Mouse (Mus musculus): ENCODE data around the gene Phactr4.

The Phactr4 gene

DNA sequence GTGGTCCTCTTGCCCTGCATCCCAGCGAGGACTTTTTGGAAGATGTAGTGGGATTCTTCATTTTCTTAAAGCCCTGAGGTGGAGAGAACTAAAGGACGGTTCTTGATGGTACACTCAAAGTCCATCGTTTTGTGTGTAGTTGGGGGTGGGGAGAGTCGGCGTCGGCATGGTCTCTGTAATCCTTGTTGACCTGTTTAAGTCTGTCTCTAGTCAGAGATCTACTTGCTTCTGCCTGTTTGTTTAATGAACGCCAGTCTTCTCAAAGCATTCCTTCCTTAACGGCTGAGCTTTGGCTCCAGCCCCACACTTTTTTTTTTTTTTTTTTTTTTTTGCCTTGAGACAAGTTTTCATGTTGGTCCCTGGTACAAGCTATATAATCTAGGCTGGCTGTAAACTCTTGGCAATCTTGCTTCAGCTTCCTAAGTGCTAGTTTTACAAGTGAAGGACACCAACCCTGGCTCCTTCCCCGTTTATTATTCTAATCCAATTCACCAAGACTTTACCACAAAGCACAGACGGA, 92.4 kb downstream of the Phactr4 start:
- DNase-seq: no peak

DNA sequence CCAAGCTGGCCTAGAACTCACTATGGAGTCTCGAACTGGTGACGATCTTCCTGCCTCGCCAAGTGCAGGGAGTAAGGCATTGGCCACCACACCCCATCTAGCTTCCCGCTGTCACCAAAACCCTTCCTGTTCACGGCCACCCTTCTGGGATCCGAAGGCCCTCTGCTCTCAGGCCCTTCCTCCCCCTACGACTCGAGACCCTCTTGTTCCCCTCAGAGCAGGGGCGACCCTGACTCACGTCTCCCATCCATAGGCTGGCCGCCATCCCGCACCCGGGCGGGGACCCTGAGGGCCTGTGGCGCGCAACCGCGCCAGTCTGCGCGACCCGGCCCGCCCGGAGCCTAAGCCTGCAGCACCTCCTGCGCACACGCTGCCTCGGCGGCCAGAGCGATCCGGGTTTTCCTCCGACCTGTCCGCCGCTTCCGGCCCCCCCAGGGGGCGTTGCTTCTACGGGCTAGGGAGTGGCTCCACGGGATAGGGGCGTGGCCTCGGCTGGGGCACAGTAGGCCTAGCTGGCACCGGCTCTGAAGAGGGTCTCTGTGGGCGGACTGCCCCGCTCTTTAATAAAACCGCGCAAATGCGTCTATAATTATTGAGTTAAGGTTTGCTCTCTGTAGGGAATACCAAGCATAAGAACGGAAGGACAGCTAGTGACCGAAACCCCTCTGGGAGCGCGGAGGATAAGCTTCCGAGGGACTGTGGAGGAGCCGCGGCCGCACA, 93.0 kb downstream of the Phactr4 start, which contains the start of gene Trnau1ap:
Gene Trnau1ap (minus strand): TSS at position 424 of the 720 bp plus-strand sequence.
- peak; percentile 84 for DNase-seq

DNA sequence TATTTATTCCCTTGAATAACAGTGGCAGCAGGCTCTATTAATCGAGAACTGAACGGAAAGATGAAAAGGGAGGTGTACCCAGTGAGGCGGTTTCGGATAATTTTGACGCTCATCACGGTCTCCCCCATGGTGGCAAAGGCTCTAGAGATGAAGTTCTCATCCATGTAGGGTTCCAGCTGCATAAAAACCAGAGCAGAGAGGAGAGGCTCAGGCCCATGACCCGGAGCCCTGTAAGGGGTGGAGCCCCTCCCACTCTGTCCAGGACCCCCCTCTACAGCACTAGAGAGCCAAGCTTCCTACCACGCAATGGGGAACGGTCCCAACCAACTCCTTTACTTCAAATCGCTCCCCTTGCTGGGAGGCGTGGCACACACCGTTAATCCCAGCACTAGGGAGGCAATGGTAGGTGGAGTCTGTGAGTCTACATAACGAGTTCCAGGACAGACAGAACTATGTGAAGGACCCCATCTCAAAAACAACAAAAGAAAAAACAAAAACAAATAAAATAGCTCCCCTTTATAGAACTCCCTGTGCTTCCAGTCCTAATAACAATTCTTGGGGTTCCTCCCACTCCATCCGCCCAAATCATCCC, 93.8 kb downstream of the Phactr4 start:
- DNase-seq: no peak

DNA sequence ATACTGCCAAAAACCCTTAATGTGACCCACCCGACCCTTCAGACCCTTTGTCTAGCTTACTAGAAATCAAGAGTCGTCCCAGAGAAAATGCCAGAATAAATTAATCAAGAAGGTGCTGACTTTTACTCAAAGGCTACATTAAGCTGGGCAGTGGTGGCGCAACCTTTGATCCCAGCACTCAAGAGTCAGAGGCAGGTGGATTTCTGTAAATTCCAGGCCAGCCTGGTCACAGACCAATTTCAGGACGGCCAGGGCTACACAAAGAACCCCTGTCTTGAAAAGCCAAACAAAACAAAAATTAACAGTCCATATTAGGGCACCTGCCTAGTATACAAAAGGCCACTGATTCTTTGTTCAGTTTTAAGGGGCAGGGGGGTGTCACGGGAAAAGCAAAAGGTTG, 95.8 kb downstream of the Phactr4 start:
- DNase-seq: no peak

DNA sequence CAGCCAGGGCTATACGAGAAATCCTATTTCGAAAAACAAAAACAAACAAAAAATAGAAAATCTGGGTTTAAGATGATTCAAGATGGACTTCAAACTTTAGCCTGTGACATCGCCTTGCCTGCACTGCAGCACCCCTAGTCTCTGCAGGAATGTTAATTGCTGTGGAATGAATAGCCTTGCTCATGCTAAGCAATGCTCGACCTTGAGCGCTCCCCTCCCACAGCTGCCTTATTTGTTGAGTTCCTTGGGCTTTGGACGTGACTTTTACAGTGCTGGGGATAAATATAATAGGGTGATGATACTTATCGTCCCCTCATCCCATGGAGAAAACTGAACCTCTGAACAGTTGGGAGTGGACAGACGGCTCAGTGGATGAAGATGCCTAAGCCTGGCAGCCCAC, 106.6 kb downstream of the Phactr4 start:
- no peak for DNase-seq

DNA sequence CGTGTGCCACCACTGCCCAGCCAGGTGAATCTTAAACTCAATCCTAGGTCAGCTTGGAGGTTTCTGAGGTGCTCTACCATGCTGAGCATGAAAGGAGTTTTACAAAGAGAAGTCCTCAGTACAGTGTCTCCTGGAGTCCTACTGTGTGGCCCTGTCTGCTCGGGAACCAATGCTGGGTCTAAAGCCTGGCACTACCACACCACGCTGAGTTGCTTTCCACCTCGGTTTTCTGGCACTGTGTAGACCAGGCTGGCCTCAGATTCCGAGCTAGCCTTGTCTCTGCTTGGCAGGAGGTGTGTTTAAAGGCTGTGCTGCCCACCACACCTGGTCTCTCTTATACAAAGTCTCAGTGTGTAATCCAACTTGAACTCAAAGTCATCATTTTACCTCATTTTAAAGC, 109.7 kb downstream of the Phactr4 start:
- DNase-seq: no peak

DNA sequence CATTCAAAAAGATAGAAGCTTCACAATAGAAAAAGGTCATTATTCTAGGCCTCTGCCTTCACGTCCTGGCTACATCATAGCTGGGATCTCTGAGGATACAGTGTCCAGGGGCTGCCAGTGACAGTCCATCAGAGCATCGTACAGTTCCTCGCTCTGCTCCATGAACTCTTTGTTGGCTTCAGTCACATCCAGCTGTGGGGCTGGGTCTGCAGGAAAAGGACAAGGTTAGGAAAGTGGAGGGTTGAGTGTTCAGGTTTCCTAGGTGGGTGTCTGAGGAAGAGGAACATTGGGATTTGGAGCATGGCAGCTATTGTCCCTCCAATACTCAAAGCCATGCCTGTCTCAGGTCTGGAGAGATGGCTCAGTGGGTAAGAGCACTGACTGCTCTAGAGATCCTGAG, 110.5 kb downstream of the Phactr4 start:
- no peak for DNase-seq

DNA sequence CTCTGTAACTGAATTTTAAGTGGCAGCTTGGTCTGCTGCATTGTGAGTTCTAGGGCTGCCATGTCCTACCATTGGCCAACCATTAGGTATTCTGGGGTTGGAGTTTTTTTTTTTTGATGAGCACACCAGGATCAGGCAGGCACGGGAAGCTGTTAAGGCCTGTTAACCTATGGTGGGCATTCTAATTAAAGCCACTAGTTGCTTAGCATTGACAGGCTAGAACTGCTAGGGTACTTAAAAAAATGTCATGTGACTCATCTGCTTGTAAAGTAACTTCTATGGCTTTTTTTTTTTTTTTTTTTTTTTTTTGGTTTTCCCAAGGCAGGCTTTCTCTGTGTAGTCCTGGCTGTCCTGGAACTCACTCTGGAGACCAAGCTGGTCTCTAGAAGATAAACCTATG, 111.1 kb downstream of the Phactr4 start:
- DNase-seq: no peak

DNA sequence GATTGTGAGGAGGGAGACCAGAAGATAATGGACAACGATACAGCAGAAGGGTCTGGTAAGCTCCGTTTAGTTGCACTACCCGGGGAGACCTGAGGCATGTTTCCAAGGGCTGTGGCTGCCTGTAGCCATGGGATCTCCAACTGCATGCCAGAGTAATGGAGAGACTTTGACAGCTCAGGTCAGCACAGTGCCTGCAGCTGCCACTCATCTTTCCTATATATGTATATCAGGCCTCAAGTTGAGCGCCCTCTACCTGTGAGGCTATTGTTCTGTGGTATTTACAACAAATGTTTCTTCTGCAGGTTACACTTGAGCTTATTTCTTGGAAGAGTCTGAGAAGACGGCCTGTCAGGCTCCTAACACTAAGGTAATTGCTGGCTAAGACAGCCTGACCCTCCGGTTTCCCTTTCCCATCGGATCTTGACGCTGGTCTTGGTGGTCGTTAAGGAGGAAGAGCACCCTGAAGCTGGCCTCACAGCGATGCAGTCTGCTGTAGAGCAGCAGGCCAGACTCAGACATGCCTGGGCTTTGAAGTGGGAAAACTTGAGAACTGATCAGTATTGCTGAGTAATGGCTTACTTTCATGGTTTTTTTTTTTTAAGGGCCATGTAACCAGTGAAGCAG, 112.3 kb downstream of the Phactr4 start:
- DNase-seq: peak; percentile 22

DNA sequence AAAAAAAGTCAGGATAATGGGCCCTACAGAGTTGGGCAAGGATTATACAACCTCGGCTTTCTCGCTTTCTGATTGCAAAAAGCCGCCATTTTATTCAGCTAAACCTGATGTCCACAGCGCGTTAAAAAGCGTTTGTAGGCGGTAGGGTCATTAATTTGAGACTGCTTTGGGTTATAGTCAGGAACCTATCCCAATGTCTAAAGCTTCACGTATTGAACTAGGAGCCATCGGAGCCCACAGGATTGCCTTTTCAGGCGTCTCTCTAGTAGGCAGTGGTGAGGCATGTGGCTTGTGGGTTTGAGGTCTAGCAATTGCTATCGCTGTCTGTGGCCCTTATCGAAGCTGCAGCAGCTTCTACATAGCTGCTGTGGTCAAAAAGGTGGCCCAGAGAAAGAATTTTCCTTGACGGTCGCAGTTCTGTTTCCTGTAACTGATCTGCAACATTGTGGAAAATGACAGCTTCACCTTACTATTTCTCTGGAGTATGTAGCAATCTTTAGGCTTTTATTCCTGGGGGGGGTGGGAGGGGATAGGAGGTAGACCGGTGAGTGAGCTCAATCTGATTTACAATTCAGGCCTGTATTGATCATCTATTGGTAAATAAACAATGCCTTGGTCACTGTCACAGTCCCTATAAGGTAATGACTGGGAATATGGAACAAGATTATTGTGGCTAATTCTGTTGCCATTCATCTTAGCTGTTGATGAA, 113.0 kb downstream of the Phactr4 start:
- no peak for DNase-seq

DNA sequence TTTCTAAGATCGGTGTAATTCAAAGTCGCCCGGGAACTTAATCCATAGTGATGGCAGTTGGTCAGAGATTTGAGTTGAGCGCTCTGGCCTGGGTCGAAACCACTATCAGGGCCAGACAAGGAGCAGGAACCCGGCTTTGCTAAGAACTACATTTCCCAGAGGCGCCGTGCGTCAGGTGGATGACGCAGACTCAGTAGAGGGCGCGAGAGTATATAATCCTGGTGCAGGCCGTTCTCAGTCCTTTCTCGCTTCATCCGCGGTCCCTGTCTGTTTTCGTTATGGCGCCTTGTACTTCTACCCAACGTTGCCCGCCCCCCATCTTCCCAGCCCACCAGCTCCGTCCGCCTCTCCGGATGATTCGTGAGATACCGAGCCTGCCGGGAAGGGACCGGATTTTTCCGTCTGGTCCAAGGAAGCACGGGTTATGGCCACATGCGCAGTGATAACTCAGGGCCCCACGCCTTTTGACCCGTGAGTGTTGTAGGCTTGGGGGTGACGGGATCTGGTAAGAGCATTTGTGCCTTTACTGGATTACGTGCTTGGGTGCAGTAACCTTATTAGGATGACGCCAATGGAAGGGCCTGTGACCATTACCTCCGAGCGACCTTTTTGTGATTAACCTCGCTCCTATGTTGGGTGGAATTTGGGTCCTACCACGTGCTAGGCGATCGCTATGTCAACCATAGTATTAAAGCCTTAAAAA, 113.7 kb downstream of the Phactr4 start:
- peak; percentile 86 for DNase-seq

DNA sequence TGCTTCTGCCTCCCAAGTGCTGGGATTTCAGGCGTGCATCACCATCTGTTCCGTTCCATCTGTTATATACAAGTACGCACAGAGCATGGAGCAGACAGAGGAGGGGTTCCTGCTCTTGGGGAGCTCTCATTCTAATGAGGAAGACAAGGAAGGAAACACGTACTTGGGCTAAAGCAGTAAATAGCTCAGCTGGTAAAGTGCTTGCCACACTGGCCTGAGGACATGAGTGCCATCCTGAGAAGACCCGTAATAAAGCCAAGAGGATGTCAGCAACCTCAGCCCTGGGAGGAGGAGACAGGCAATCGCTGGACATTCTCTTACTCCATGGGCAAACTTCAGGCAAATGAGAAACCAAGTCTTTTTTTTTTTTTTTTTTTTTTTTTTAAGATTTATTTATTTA, 116.3 kb downstream of the Phactr4 start:
- no peak for DNase-seq

Data from cerebellum, adult 11 months (tissue).